Mouse (Mus musculus): ENCODE measurements around the gene Pip5k1b.

DNA sequence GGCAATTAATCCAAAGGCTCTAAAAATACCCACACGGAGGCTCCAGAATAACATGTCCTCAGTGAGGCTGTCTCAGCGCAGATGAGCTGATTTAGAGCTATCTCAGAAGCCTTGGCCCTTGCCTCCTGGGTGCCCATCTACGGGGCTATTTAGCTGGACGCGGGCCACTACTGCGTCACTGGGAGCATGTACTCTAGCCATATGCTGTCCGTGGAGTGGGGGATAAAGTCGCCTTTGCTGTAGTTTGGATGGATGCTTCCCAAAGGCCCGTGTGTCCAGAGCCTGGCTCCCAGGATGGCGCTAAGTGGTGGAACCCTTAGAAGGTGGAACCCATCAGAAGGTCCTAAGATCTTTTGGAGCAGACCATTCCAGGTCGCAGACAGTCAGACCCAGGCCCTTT, 241.0 kb downstream of the Pip5k1b start:
- TF ChIP-seq E2F4 (IDR thresholded peaks at IDR 0.05; ENCODE audit: insufficient read depth) (no peak), USF1 (IDR thresholded peaks at IDR 0.05; ENCODE audit: low read depth) (no peak), REST (IDR thresholded peaks at IDR 0.05; ENCODE audit: insufficient read depth, insufficient read length) (no peak), POLR2A (IDR thresholded peaks at IDR 0.05; ENCODE audit: insufficient read length, low read depth) (no peak), MYOG (IDR thresholded peaks at IDR 0.05; ENCODE audit: control insufficient read depth in 1 of 3, insufficient read depth in 1 of 3, insufficient read length in 2 of 3, low read depth in 2 of 3) (no peak), CEBPB (IDR thresholded peaks at IDR 0.05; ENCODE audit: insufficient read depth, poor library complexity, severe bottlenecking) (no peak), MAX (IDR thresholded peaks at IDR 0.05; ENCODE audit: low read depth) (no peak), MYOD1 (IDR thresholded peaks at IDR 0.05; ENCODE audit: control insufficient read depth in 1 of 3, insufficient read length in 2 of 3, low read depth in 2 of 3) (no peak), SRF (IDR thresholded peaks at IDR 0.05; ENCODE audit: control insufficient read depth, insufficient read length, low read depth) (no peak)

All from myocyte (in vitro differentiated cells).